Mouse (Mus musculus) lung, embryonic 14.5 days (tissue): Measurements from ENCODE around the gene Gm5134. TPM values are rescaled to one million over a fixed set of nuclear protein-coding genes. Genes with fewer than 3 reads are reported as not detected.

Source experiments
- ATAC-seq: fragments of 200-750 bp; cut with Nextera tagmentation; 2 replicates; pipeline ENCODE4 v1.8.0; 2017; ENCODE audit warnings: mild to moderate bottlenecking, moderate TSS enrichment, moderate library complexity; ENCODE audit not compliant: insufficient read depth
- DNase-seq: peaks from one replicate; pipeline ENCODE4 v3.0.0-alpha.2; 2015
- H3K27ac ChIP-seq: fragments of 300-500 bp; sonication (generic); 2 replicates; pipeline ENCODE4 v1.5.1; 2014; ENCODE audit warnings: low read depth, mild to moderate bottlenecking, moderate library complexity
- H3K27me3 ChIP-seq: fragments of 300-500 bp; sonication (generic); 2 replicates; pipeline ENCODE4 v1.6.1; 2014; ENCODE audit warnings: low read length, control low read depth; ENCODE audit not compliant: insufficient read depth
- H3K36me3 ChIP-seq: fragments of 300-500 bp; sonication (generic); 2 replicates; pipeline ENCODE4 v1.6.1; 2014; ENCODE audit warnings: control low read depth; ENCODE audit not compliant: insufficient read depth
- H3K4me1 ChIP-seq: fragments of 300-500 bp; sonication (generic); 2 replicates; pipeline ENCODE4 v1.6.1; 2014; ENCODE audit warnings: antibody characterized with exemption, control low read depth; ENCODE audit not compliant: insufficient read depth
- H3K4me2 ChIP-seq: fragments of 300-500 bp; sonication (generic); 2 replicates; pipeline ENCODE4 v1.6.1; 2014; ENCODE audit warnings: mild to moderate bottlenecking
- H3K4me3 ChIP-seq: fragments of 300-500 bp; sonication (generic); 2 replicates; pipeline ENCODE4 v1.5.1; 2014; ENCODE audit warnings: low read depth, low read length
- H3K9ac ChIP-seq: fragments of 300-500 bp; sonication (generic); 2 replicates; pipeline ENCODE4 v1.6.1; 2014
- H3K9me3 ChIP-seq: fragments of 300-500 bp; sonication (generic); 2 replicates; pipeline ENCODE4 v1.6.1; 2016; ENCODE audit warnings: low read depth, low read length, control low read depth
- CTCF ChIP-seq: IDR thresholded peaks from 2 replicates; pipeline ENCODE4 v1.5.1; 2016; ENCODE audit warnings: antibody characterized with exemption, low read depth
- WGBS: fragments of 180-500 bp; shearing (Covaris S2); extraction: QIAGEN DNeasy Blood & Tissue Kit; methylation state at CpG from one replicate; pipeline ENCODE4 v1.1.7; 2014; 5-methylcytosine and 5-hydroxymethylcytosine counted together
- microRNA-seq: library from miRNA; unstranded; fragments of <30 nt; microRNA quantifications from one replicate; pipeline ENCODE4, GENCODE M21; 2016; ENCODE audit warnings: borderline number of aligned reads
- polyA plus RNA-seq: library from polyadenylated mRNA; unstranded; fragments of >200 nt; fragmentation: Nextera tagmentation; extraction: Ambion mirVana; gene quantifications from 2 replicates; pipeline ENCODE4 v1.2.1, GENCODE M21; 2014

Gene Gm5134
- polyA plus RNA-seq, 1 experiment from 2014 or later = 0.14 TPM

- no peak overlapping the region for H3K4me2 ChIP-seq
- no peak overlapping the region for H3K4me3 ChIP-seq
- no peak for ATAC-seq
- H3K4me1 ChIP-seq = 0 out of 2 replicates have a peak, but pooled peaks cover 4% of the 10 kb centered on the region
- no peak for DNase-seq
- no peaks in the 10 kb centered on the region for H3K9me3 ChIP-seq
- TF ChIP-seq CTCF = no peak
- H3K27ac ChIP-seq = no peak overlapping the region
- no peaks in the 10 kb centered on the region for H3K27me3 ChIP-seq
- no peak overlapping the region for H3K9ac ChIP-seq
- H3K36me3 ChIP-seq = peaks cover 42% of the 10 kb centered on the region
Observed at GRCm38 (mm10) chr10:76035277-76035676, 81.0 kb downstream of the Gm5134 start.

DNA sequence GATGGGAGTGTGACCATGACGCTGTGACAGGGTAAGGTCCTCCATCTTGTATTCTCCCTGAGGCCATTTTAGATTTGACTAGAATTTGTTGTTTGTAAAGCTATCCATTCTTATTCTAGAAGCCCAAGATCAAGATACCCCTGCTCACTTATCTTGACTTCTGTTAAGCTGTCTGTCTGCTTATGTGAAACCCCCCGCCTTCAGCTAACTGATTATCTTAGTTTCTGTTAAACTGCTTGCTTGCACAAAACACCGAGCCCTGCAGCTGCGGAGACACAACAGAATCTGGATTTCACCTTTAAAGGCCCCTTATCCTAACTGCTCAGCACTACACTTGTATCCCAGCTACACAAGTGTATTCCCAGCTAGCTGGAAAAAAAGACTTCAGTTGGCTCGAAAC, 82.6 kb downstream of the Gm5134 start:
- H3K4me1 ChIP-seq = 0 out of 2 replicates have a peak, but pooled peaks cover under 1% of the 10 kb centered on the region

GRCm38 (mm10) chr10:76045343-76045742, 91.0 kb downstream of the Gm5134 start:
- DNase-seq (no peak), ATAC-seq (no peak)
- peaks cover 22% of the 10 kb centered on the region for H3K36me3 ChIP-seq
- no peaks in the 10 kb centered on the region for H3K4me1 ChIP-seq
- H3K27me3 ChIP-seq = no peaks in the 10 kb centered on the region
- no peak overlapping the region for H3K4me2 ChIP-seq
- H3K4me3 ChIP-seq = no peak overlapping the region
- no peak overlapping the region for H3K27ac ChIP-seq
- no peaks in the 10 kb centered on the region for H3K9me3 ChIP-seq
- no peak overlapping the region for H3K9ac ChIP-seq
- TF ChIP-seq CTCF = no peak
- 22% methylated on average over 5 of the region's 5 CpGs for WGBS

More for the DNA sequence above, 82.6 kb downstream of the Gm5134 start:
- Histone ChIP-seq H3K9me3 (no peaks in the 10 kb centered on the region), H3K9ac (no peak overlapping the region), H3K27me3 (no peaks in the 10 kb centered on the region), H3K4me2 (no peak overlapping the region), H3K36me3 (peaks cover 55% of the 10 kb centered on the region), H3K4me3 (no peak overlapping the region), H3K27ac (no peak overlapping the region)
- 89% methylated on average over 5 of the region's 5 CpGs for whole genome bisulfite sequencing
- TF ChIP-seq CTCF = no peak
- DNase-seq = no peak
- ATAC-seq = no peak

- Histone ChIP-seq H3K9ac (no peak overlapping the region), H3K4me3 (no peak overlapping the region), H3K27ac (no peak overlapping the region), H3K36me3 (peaks cover 9% of the 10 kb centered on the region; the same call in 1 of the 2 replicates), H3K9me3 (no peaks in the 10 kb centered on the region), H3K4me2 (no peak overlapping the region), H3K27me3 (no peaks in the 10 kb centered on the region), H3K4me1 (no peaks in the 10 kb centered on the region)
- no peak for ATAC-seq
- DNase-seq = no peak
- TF ChIP-seq CTCF = no peak
- 11% methylated on average over 1 of the region's 1 CpGs for WGBS
Observed at GRCm38 (mm10) chr10:76046754-76047153, 92.4 kb downstream of the Gm5134 start.

DNA sequence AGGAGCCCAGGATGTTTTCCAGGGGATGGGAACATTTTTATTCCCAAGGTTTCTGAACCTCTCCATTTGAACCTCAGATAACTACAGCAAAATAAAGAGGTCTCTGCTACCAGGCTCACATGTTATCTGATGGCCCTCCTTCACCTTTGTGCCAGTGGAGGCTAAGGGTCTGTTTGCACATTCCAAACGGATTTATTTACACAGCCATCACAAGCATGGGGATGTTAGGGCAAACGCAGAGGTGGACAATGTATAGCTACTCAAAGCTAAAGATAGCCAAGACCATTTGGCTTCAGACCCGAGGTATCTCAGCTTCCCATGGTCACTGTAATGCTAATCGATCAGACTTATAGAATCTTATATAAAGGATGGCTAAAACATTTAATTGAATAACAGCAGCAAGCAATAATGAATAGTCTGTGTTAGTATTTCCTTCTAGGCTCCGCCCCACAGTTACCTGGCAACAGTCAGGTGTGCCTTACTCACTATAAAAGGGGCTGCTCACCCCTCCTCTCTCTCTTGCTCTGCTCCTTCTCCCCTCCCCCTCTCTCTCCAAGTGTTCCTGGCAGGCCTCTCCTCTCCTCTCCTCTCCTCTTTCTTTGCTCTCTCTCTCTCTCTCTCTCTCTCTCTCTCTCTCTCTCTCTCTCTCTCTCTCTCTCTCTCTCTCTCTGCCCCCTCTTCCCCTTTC, 93.0 kb downstream of the Gm5134 start:
- DNase-seq (peak; percentile 32), ATAC-seq (peak; percentile 55; the same call in 1 of the 2 replicates)
- no peaks in the 10 kb centered on the region for H3K9me3 ChIP-seq
- no peak overlapping the region for H3K4me2 ChIP-seq
- no peak overlapping the region for H3K9ac ChIP-seq
- WGBS = 23% methylated on average over 5 of the region's 5 CpGs
- no peak overlapping the region for H3K4me3 ChIP-seq
- no peaks in the 10 kb centered on the region for H3K27me3 ChIP-seq
- no peak for TF ChIP-seq CTCF
- H3K27ac ChIP-seq = no peak overlapping the region
- H3K36me3 ChIP-seq = peaks cover 9% of the 10 kb centered on the region; the same call in 1 of the 2 replicates
- H3K4me1 ChIP-seq = no peaks in the 10 kb centered on the region

GRCm38 (mm10) chr10:76048967-76049366, 94.7 kb downstream of the Gm5134 start:
- Histone ChIP-seq H3K27ac (no peak overlapping the region), H3K4me2 (no peak overlapping the region), H3K36me3 (no peaks in the 10 kb centered on the region), H3K9me3 (no peaks in the 10 kb centered on the region), H3K9ac (no peak overlapping the region), H3K4me1 (no peaks in the 10 kb centered on the region), H3K27me3 (no peaks in the 10 kb centered on the region), H3K4me3 (no peak overlapping the region)
- no peak for DNase-seq
- ATAC-seq = no peak
- no peak for TF ChIP-seq CTCF
- 8% methylated on average over 6 of the region's 6 CpGs for WGBS

- Histone ChIP-seq H3K27me3 (no peaks in the 10 kb centered on the region), H3K4me2 (no peak overlapping the region), H3K9me3 (no peaks in the 10 kb centered on the region), H3K4me1 (no peaks in the 10 kb centered on the region), H3K9ac (no peak overlapping the region), H3K4me3 (no peak overlapping the region), H3K27ac (no peak overlapping the region), H3K36me3 (no peaks in the 10 kb centered on the region)
- no peak for ATAC-seq
- DNase-seq = no peak
- TF ChIP-seq CTCF = no peak
- 64% methylated on average over 11 of the region's 11 CpGs for WGBS
Observed at GRCm38 (mm10) chr10:76051860-76052259, 97.5 kb downstream of the Gm5134 start.

Small RNA genes within 50 kb of the gene (microRNA-seq; reads per million reads assigned to microRNA genes)
- not detected for gene Mir6409

Other genes with a start within 250 kb of the Gm5134 start
- gene Cabin1, start 190.2 kb upstream of the Gm5134 start, polyA plus RNA-seq = 41.1 and 50.0 TPM in 2 replicates
- 61.6 and 71.6 TPM in 2 replicates for gene Ddt, start 181.1 kb upstream of the Gm5134 start, polyA plus RNA-seq
- gene Gm20441, start 173.6 kb upstream of the Gm5134 start, polyA plus RNA-seq = not detected in 2 replicates
- 18.9 and 19.8 TPM in 2 replicates for gene Gstt3, start 173.1 kb upstream of the Gm5134 start, polyA plus RNA-seq
- 23.5 and 24.8 TPM in 2 replicates for gene Gstt1, start 155.9 kb upstream of the Gm5134 start, polyA plus RNA-seq
- not detected in 2 replicates for gene Gstt4, start 132.0 kb upstream of the Gm5134 start, polyA plus RNA-seq
- gene Gstt2, start 117.1 kb upstream of the Gm5134 start, polyA plus RNA-seq = 28.0 and 29.8 TPM in 2 replicates
- 2,116 and 2,356 TPM in 2 replicates for gene Mif, start 94.3 kb upstream of the Gm5134 start, polyA plus RNA-seq
- gene Derl3, start 61.1 kb upstream of the Gm5134 start, polyA plus RNA-seq = 1.9 and 2.0 TPM in 2 replicates
- 199 and 219 TPM in 2 replicates for gene Smarcb1, start 32.9 kb upstream of the Gm5134 start, polyA plus RNA-seq
- gene Chchd10, start 21.4 kb upstream of the Gm5134 start, polyA plus RNA-seq = 24.3 and 35.2 TPM in 2 replicates
- gene Mmp11, start 18.0 kb upstream of the Gm5134 start, polyA plus RNA-seq = 61.8 and 61.9 TPM in 2 replicates
- 0.30 and 0.39 TPM in 2 replicates for gene Gm867, start 13.8 kb upstream of the Gm5134 start, polyA plus RNA-seq
- gene Vpreb3, start 11.5 kb upstream of the Gm5134 start, polyA plus RNA-seq = 0.63 and 0.87 TPM in 2 replicates
- 24.9 and 26.2 TPM in 2 replicates for gene Zfp280b, start 78.1 kb downstream of the Gm5134 start, polyA plus RNA-seq
- gene Slc5a4b, start 156.4 kb downstream of the Gm5134 start, polyA plus RNA-seq = not detected in 2 replicates
- gene Slc5a4a, start 192.9 kb downstream of the Gm5134 start, polyA plus RNA-seq = not detected in 2 replicates